Mouse (Mus musculus) neural tube, embryonic 14.5 days (tissue): ENCODE measurements around the gene Mrps11. TPM values are rescaled to one million over a fixed set of nuclear protein-coding genes. Genes with fewer than 3 reads are reported as not detected.
A peak's percentile ranks its signal among the peaks of the same experiment; 100 is the strongest.

Experiments used
- ATAC-seq: fragments of 200-750 bp; cut with Nextera tagmentation; 2 replicates; pipeline ENCODE4 v1.8.0; 2017; ENCODE audit warnings: low read depth, mild to moderate bottlenecking, moderate TSS enrichment, moderate library complexity
- H3K27ac ChIP-seq: fragments of 300-500 bp; sonication (generic); 2 replicates; pipeline ENCODE4 v1.5.1; 2014; ENCODE audit warnings: low read depth, mild to moderate bottlenecking, control low read depth, low read length, moderate library complexity, mixed read lengths
- H3K27me3 ChIP-seq: fragments of 300-500 bp; sonication (generic); 2 replicates; pipeline ENCODE4 v1.6.1; 2014; ENCODE audit warnings: low read length; ENCODE audit not compliant: control insufficient read depth, insufficient read depth
- H3K36me3 ChIP-seq: fragments of 300-500 bp; sonication (generic); 2 replicates; pipeline ENCODE4 v1.6.1; 2014; ENCODE audit warnings: low read length, mixed read lengths; ENCODE audit not compliant: control insufficient read depth, insufficient read depth
- H3K4me1 ChIP-seq: fragments of 300-500 bp; sonication (generic); 2 replicates; pipeline ENCODE4 v1.6.1; 2014; ENCODE audit warnings: low read length; ENCODE audit not compliant: control insufficient read depth, insufficient read depth
- H3K4me2 ChIP-seq: fragments of 300-500 bp; sonication (generic); 2 replicates; pipeline ENCODE4 v1.6.1; 2014; ENCODE audit warnings: mild to moderate bottlenecking, low read depth, low read length, control low read depth
- H3K4me3 ChIP-seq: fragments of 300-500 bp; sonication (generic); 2 replicates; pipeline ENCODE4 v1.5.1; 2014; ENCODE audit warnings: low read depth, low read length, control low read depth, mixed read lengths
- H3K9ac ChIP-seq: fragments of 300-500 bp; sonication (generic); replicated peaks from 2 replicates; pipeline ENCODE4 v1.6.1; 2014; ENCODE audit warnings: low read depth, mild to moderate bottlenecking, control low read depth, low read length, mixed read lengths
- H3K9me3 ChIP-seq: fragments of 300-500 bp; sonication (generic); 2 replicates; pipeline ENCODE4 v1.6.1; 2016; ENCODE audit warnings: low read length; ENCODE audit not compliant: control insufficient read depth
- WGBS: fragments of 180-500 bp; shearing (Covaris S2); extraction: QIAGEN DNeasy Blood & Tissue Kit; methylation state at CpG from one replicate; pipeline ENCODE4 v1.1.7; 2014; 5-methylcytosine and 5-hydroxymethylcytosine counted together
- polyA plus RNA-seq: library from polyadenylated mRNA; unstranded; fragments of >200 nt; fragmentation: Nextera tagmentation; extraction: Ambion mirVana; gene quantifications from 2 replicates; pipeline ENCODE4 v1.2.1, GENCODE M21; 2014

Gene Mrps11
- 69.1 and 74.0 TPM in 2 replicates for polyA plus RNA-seq

DNA sequence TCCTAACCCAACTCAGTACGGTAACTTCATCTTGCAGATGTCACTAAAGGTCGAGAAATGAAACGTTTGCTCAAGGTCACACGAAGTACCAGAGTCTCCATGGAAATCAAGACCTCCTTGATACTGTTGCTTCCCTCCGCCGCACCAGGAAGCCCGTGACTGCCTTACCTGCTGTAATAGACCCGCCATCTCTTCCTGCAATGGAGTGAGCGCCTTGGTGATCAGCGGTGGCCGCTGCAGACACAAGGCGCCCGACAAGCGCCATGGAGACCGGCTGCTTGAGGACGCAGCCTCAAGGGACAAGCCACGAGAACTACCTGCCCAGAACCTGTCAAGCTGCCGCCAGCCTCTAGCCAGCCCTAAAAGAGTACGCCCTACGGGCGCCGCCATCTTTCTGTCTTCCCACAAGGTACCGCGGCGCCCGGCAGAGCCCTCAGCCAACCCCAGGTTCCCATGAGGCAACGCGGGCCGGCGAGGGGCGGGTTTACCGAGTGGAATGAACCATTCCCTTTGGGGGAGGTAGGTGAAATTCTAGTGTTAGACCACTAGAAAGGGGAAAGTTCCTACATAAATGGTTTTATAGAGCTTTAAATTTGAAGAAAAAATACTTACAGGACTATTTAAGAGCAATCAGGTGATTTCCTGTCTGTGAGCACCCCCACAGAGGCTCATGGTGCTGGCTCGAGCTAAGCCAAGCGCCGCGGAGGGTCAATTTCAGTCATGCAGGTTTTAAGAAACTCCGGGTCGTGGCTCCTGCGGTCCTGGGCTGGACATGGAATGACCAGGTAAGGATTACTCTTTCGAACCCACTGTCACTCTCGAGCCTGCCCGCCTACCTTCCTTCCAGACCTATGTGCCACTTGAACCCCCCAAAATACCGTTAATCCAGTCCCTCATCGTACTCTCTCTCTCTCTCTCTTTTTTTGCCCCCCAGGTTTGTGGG lies at the start of gene Mrps11, which contains the start of gene Mrpl46:
Mrps11 (plus strand) TSS at position 481 of the 943 bp plus-strand sequence.
Mrpl46 (minus strand) TSS at position 893 of the 943 bp plus-strand sequence.
- Histone ChIP-seq H3K27ac (no peak within 1 kb of the TSS), H3K4me1 (peaks cover 9% of the 10 kb centered on the region), H3K4me2 (peak within 1 kb of the TSS; percentile 85), H3K9me3 (no peaks in the 10 kb centered on the region), H3K9ac (peak within 1 kb of the TSS; percentile 58), H3K36me3 (peaks cover 17% of the 10 kb centered on the region), H3K27me3 (no peaks in the 10 kb centered on the region), H3K4me3 (peak within 1 kb of the TSS; percentile 53)
- ATAC-seq = peak; percentile 98
- under 1% methylated on average over 44 of the region's 44 CpGs for WGBS

DNA sequence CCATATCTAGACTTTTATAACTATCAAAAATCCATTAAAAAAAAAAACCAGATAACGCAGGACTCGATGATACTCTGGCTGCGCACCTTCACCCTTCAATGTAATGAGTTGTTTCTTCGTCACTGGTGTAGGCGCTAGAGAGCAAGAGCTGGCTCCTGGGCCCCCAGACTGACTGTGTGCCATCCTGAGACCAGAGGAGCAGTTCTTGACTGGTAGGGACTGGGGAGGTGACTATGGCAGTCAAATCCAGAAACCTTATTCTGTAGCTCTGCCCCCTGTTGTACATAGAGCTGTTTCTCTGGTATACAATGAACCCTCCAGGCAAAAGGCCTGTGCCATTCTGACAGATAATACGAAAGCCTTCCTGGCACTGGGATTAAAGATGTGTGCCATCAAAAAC lies 45.7 kb upstream of the Mrps11 start:
- H3K4me2 ChIP-seq = no peak overlapping the region
- H3K9ac ChIP-seq = no peak overlapping the region
- H3K4me3 ChIP-seq = no peak overlapping the region
- no peaks in the 10 kb centered on the region for H3K36me3 ChIP-seq
- 94% methylated on average over 6 of the region's 6 CpGs for WGBS
- H3K27ac ChIP-seq = no peak overlapping the region
- no peaks in the 10 kb centered on the region for H3K4me1 ChIP-seq
- no peaks in the 10 kb centered on the region for H3K9me3 ChIP-seq
- ATAC-seq = no peak
- no peaks in the 10 kb centered on the region for H3K27me3 ChIP-seq

- Histone ChIP-seq H3K4me2 (no peak within 1 kb of the TSS), H3K36me3 (no peaks in the 10 kb centered on the region), H3K4me3 (no peak within 1 kb of the TSS), H3K4me1 (no peaks in the 10 kb centered on the region), H3K27me3 (no peaks in the 10 kb centered on the region), H3K9ac (no peak within 1 kb of the TSS), H3K27ac (no peak within 1 kb of the TSS), H3K9me3 (no peaks in the 10 kb centered on the region)
- no peak for ATAC-seq
- 84% methylated on average over 5 of the region's 5 CpGs for WGBS
These were observed 45.2 kb upstream of the Mrps11 start, which contains the start of gene Ntrk3 for GRCm38 (mm10) chr7:78737614-78738210. Gene Ntrk3 (minus strand): TSS chr7:78738012.

- Histone ChIP-seq H3K9ac (no peak overlapping the region), H3K27me3 (no peaks in the 10 kb centered on the region), H3K9me3 (no peaks in the 10 kb centered on the region), H3K27ac (no peak overlapping the region), H3K36me3 (no peaks in the 10 kb centered on the region), H3K4me2 (no peak overlapping the region), H3K4me1 (no peaks in the 10 kb centered on the region), H3K4me3 (no peak overlapping the region)
- WGBS = 65% methylated on average over 8 of the region's 8 CpGs
- no peak for ATAC-seq
These were observed 43.4 kb upstream of the Mrps11 start for GRCm38 (mm10) chr7:78739351-78740000.

DNA sequence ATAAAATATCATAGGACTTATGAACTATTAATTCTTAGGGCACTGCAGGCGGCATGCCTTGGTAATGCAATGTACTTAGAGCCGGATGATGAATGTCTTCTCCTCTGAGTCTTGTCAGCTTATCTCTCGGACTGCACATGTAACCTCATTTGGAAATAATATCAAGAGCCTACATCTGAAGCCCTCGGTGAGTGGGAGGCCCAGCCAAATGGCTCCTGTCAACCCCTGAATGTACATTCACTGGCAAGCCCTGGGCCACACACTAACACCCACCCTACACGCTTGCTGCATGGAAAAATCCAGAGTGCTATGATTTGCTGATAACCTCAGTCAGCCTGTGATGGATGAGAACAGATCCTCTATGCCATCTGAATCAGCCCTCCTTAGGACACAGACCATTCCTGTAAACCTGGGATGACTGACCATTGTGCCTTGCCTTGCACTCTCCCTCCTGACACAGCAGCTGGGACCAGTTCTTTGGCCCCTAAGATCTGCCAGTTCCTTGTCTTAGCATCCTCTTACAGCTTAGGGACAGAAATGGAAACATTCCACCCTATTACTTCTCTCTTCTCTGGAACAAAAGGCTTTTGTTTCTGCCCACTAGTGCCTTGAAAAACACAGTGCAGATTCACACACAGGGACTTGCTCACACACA lies 39.1 kb upstream of the Mrps11 start:
- H3K9me3 ChIP-seq = no peaks in the 10 kb centered on the region
- ATAC-seq = no peak
- no peak overlapping the region for H3K4me2 ChIP-seq
- H3K27me3 ChIP-seq = no peaks in the 10 kb centered on the region
- H3K36me3 ChIP-seq = no peaks in the 10 kb centered on the region
- no peak overlapping the region for H3K27ac ChIP-seq
- H3K9ac ChIP-seq = no peak overlapping the region
- no peaks in the 10 kb centered on the region for H3K4me1 ChIP-seq
- no peak overlapping the region for H3K4me3 ChIP-seq
- 75% methylated on average over 5 of the region's 5 CpGs for whole genome bisulfite sequencing

- no peak overlapping the region for H3K4me3 ChIP-seq
- H3K4me1 ChIP-seq = no peaks in the 10 kb centered on the region
- WGBS = 92% methylated on average over 4 of the region's 4 CpGs
- no peaks in the 10 kb centered on the region for H3K9me3 ChIP-seq
- no peaks in the 10 kb centered on the region for H3K27me3 ChIP-seq
- no peak overlapping the region for H3K27ac ChIP-seq
- no peak overlapping the region for H3K9ac ChIP-seq
- ATAC-seq = no peak
- H3K4me2 ChIP-seq = no peak overlapping the region
- H3K36me3 ChIP-seq = no peaks in the 10 kb centered on the region
These were observed 30.0 kb upstream of the Mrps11 start for GRCm38 (mm10) chr7:78752961-78753360.

DNA sequence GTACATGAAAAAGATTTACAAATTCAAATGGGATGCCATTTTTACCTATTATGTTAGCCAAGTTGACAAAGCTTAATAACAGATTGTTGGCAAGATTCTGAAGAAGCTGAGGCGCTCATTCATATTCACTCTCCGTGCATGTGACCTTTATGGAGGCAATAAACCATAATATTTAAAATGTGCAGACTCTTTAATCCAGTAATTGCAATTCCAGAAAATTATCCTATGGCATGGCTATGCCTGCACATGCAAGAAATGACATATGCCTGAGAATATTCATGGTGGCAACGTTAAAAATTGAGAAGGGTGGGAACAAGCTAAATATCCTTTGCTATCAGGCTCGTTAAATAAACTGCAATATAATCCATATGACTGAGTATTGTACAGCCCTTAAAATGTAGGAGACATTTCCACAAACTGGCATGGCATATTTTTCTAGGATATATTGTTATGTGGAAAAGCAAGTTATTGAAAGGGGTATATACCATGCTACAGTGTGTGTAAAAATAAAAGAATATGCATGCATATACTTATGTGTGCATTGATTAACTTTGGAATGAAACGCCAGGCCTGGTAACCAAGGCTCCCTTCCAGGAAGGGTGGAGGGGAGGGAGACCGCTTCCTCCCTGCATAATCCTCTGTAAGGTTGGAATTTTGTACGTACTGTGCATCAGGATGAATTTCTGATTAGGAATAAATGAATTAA lies 29.0 kb upstream of the Mrps11 start:
- no peak overlapping the region for H3K4me3 ChIP-seq
- H3K27me3 ChIP-seq = no peaks in the 10 kb centered on the region
- no peak overlapping the region for H3K27ac ChIP-seq
- no peak overlapping the region for H3K4me2 ChIP-seq
- H3K9ac ChIP-seq = no peak overlapping the region
- no peak for ATAC-seq
- H3K36me3 ChIP-seq = no peaks in the 10 kb centered on the region
- H3K9me3 ChIP-seq = no peaks in the 10 kb centered on the region
- no peaks in the 10 kb centered on the region for H3K4me1 ChIP-seq
- 71% methylated on average over 7 of the region's 7 CpGs for WGBS

GRCm38 (mm10) chr7:78754458-78755000 lies 28.4 kb upstream of the Mrps11 start:
- WGBS = 54% methylated on average over 8 of the region's 8 CpGs
- H3K9ac ChIP-seq = no peak overlapping the region
- H3K27me3 ChIP-seq = no peaks in the 10 kb centered on the region
- no peak overlapping the region for H3K27ac ChIP-seq
- H3K36me3 ChIP-seq = no peaks in the 10 kb centered on the region
- no peak overlapping the region for H3K4me2 ChIP-seq
- H3K9me3 ChIP-seq = no peaks in the 10 kb centered on the region
- ATAC-seq = no peak
- no peak overlapping the region for H3K4me3 ChIP-seq
- no peaks in the 10 kb centered on the region for H3K4me1 ChIP-seq
